Mouse (Mus musculus) liver, adult 10 weeks (tissue): ENCODE measurements around the gene Zfp992. TPM values are rescaled to one million over a fixed set of nuclear protein-coding genes. Genes with fewer than 3 reads are reported as not detected.

ENCODE experiments used
- polyA plus RNA-seq: library from polyadenylated mRNA; stranded (reverse); fragments of 350-450 nt; fragmentation: Illumina TruSeq; extraction: RNeasy Lipid Tissue Mini Kit (QIAGEN cat#74804); gene quantifications from one replicate; pipeline ENCODE4 v1.2.3, GENCODE M21; 2014; ENCODE audit warnings: low read depth, low replicate concordance

Gene Zfp992
- 2.2 TPM for polyA plus RNA-seq

GRCm38 (mm10) chr4:146448950-146449349, at the start of gene Zfp992:
Zfp992 (plus strand) TSS chr4:146449023.

GRCm38 (mm10) chr4:146501727-146502126, 52.9 kb downstream of the Zfp992 start, which contains the start of gene Zfp981:
Zfp981 (plus strand) TSS chr4:146502027.

Other genes starting within 250 kb of the Zfp992 start
- not detected for gene Zfp981, start 53.0 kb downstream of the Zfp992 start, polyA plus RNA-seq
- gene Zfp993, start 161.9 kb downstream of the Zfp992 start, polyA plus RNA-seq = 2.7 TPM